Mouse (Mus musculus) neural tube, embryonic 11.5 days (tissue): ENCODE measurements around the gene Ap1g1. TPM values are rescaled to one million over a fixed set of nuclear protein-coding genes. Genes with fewer than 3 reads are reported as not detected.

Source experiments
- ATAC-seq: fragments of 200-750 bp; cut with Nextera tagmentation; 2 replicates; pipeline ENCODE4 v1.8.0; 2017; ENCODE audit warnings: moderate number of reproducible peaks, mild to moderate bottlenecking, moderate TSS enrichment, moderate library complexity; ENCODE audit not compliant: insufficient read depth, low FRiP score, low TSS enrichment
- DNase-seq: peaks from one replicate; pipeline ENCODE4 v3.0.0-alpha.2; 2015; ENCODE audit warnings: low spot score
- H3K27ac ChIP-seq: fragments of 300-500 bp; sonication (generic); 2 replicates; pipeline ENCODE4 v1.5.1; 2014; ENCODE audit warnings: low read depth, mild to moderate bottlenecking, low read length
- H3K27me3 ChIP-seq: fragments of 300-500 bp; sonication (generic); 2 replicates; pipeline ENCODE4 v1.6.1; 2014; ENCODE audit warnings: mild to moderate bottlenecking, low read length, mixed read lengths; ENCODE audit not compliant: control insufficient read depth, insufficient read depth
- H3K36me3 ChIP-seq: fragments of 300-500 bp; sonication (generic); 2 replicates; pipeline ENCODE4 v1.6.1; 2014; ENCODE audit warnings: mild to moderate bottlenecking, low read length, moderate library complexity, mixed read lengths; ENCODE audit not compliant: control insufficient read depth, insufficient read depth
- H3K4me1 ChIP-seq: fragments of 300-500 bp; sonication (generic); 2 replicates; pipeline ENCODE4 v1.6.1; 2014; ENCODE audit warnings: low read length, mixed read lengths; ENCODE audit not compliant: control insufficient read depth, insufficient read depth
- H3K4me2 ChIP-seq: fragments of 300-500 bp; sonication (generic); 2 replicates; pipeline ENCODE4 v1.6.1; 2014; ENCODE audit warnings: low read depth, mild to moderate bottlenecking, moderate library complexity
- H3K4me3 ChIP-seq: fragments of 300-500 bp; sonication (generic); 2 replicates; pipeline ENCODE4 v1.5.1; 2014; ENCODE audit warnings: low read depth, low read length
- H3K9ac ChIP-seq: fragments of 300-500 bp; sonication (generic); 2 replicates; pipeline ENCODE4 v1.6.1; 2014; ENCODE audit warnings: mild to moderate bottlenecking, low read length
- H3K9me3 ChIP-seq: fragments of 300-500 bp; sonication (generic); 2 replicates; pipeline ENCODE4 v1.6.1; 2016; ENCODE audit warnings: low read length; ENCODE audit not compliant: control insufficient read depth
- WGBS: fragments of 180-500 bp; shearing (Covaris S2); extraction: QIAGEN DNeasy Blood & Tissue Kit; methylation state at CpG from one replicate; pipeline ENCODE4 v1.1.7; 2014; 5-methylcytosine and 5-hydroxymethylcytosine counted together
- polyA plus RNA-seq: library from polyadenylated mRNA; unstranded; fragments of >200 nt; fragmentation: Nextera tagmentation; extraction: Ambion mirVana; gene quantifications from 2 replicates; pipeline ENCODE4 v1.2.1, GENCODE M21; 2014

The Ap1g1 gene
- polyA plus RNA-seq, 1 experiment from 2014 or later = 52.1 TPM

GRCm38 (mm10) chr8:109906907-109907306 is 128.6 kb downstream of the Ap1g1 start:
- Histone ChIP-seq H3K4me1 (no peaks in the 10 kb centered on the region), H3K9me3 (no peaks in the 10 kb centered on the region), H3K9ac (no peak overlapping the region), H3K36me3 (peaks cover 4% of the 10 kb centered on the region), H3K4me3 (no peak overlapping the region), H3K4me2 (no peak overlapping the region), H3K27ac (no peak overlapping the region), H3K27me3 (no peaks in the 10 kb centered on the region)
- DNase-seq (no peak), ATAC-seq (no peak)
- WGBS = 95% methylated on average over 3 of the region's 3 CpGs

GRCm38 (mm10) chr8:109907376-109907775 is 129.0 kb downstream of the Ap1g1 start:
- WGBS = 94% methylated on average over 4 of the region's 4 CpGs
- DNase-seq (no peak), ATAC-seq (no peak)
- no peaks in the 10 kb centered on the region for H3K9me3 ChIP-seq
- peaks cover 4% of the 10 kb centered on the region for H3K36me3 ChIP-seq
- H3K27ac ChIP-seq = no peak overlapping the region
- no peaks in the 10 kb centered on the region for H3K27me3 ChIP-seq
- H3K4me1 ChIP-seq = no peaks in the 10 kb centered on the region
- H3K9ac ChIP-seq = no peak overlapping the region
- H3K4me3 ChIP-seq = no peak overlapping the region
- no peak overlapping the region for H3K4me2 ChIP-seq

Other genes starting within 250 kb of the Ap1g1 start
- 25.0 and 27.1 TPM in 2 replicates for gene Dhx38, start 212.7 kb upstream of the Ap1g1 start, polyA plus RNA-seq
- gene Txnl4b, start 212.7 kb upstream of the Ap1g1 start, polyA plus RNA-seq = 32.2 and 33.1 TPM in 2 replicates
- 0.92 and 1.3 TPM in 2 replicates for gene Hp, start 199.4 kb upstream of the Ap1g1 start, polyA plus RNA-seq
- 40.1 and 45.9 TPM in 2 replicates for gene Dhodh, start 169.9 kb upstream of the Ap1g1 start, polyA plus RNA-seq
- gene Pkd1l3, start 164.0 kb upstream of the Ap1g1 start, polyA plus RNA-seq = 0.18 TPM in 1 of 2 replicates, not detected in the other
- gene Ist1, start 85.3 kb upstream of the Ap1g1 start, polyA plus RNA-seq = 200 and 206 TPM in 2 replicates
- gene Zfp821, start 73.0 kb upstream of the Ap1g1 start, polyA plus RNA-seq = 52.3 and 55.9 TPM in 2 replicates
- 7.5 and 7.8 TPM in 2 replicates for gene Atxn1l, start 40.8 kb upstream of the Ap1g1 start, polyA plus RNA-seq
- gene Phlpp2, start 90.0 kb downstream of the Ap1g1 start, polyA plus RNA-seq = 2.5 and 3.4 TPM in 2 replicates
- gene Marveld3, start 183.6 kb downstream of the Ap1g1 start, polyA plus RNA-seq = 0.29 and 0.47 TPM in 2 replicates
- not detected in 2 replicates for gene Tat, start 211.9 kb downstream of the Ap1g1 start, polyA plus RNA-seq